Mouse (Mus musculus) kidney, postnatal 0 days (tissue): ENCODE measurements at regions not wholly inside any gene's neighbourhood (a gene's known extent, or its start where the extent isn't known, plus 50 kb on each side); places are given as distances from the start of the nearest gene placed in this dataset.
A peak's percentile ranks its signal among the peaks of the same experiment; 100 is the strongest.

ENCODE experiments used
- ATAC-seq: fragments of 200-750 bp; cut with Nextera tagmentation; replicated peaks from 2 replicates; pipeline ENCODE4 v1.8.0; 2017; ENCODE audit warnings: low read depth, moderate number of reproducible peaks, moderate TSS enrichment, moderate library complexity; ENCODE audit not compliant: low FRiP score
- DNase-seq: peaks from one replicate; pipeline ENCODE4 v3.0.0-alpha.2; 2016; ENCODE audit warnings: low spot score
- H3K27ac ChIP-seq: fragments of 300-500 bp; sonication (generic); 2 replicates; pipeline ENCODE4 v1.5.1; 2014; ENCODE audit warnings: mild to moderate bottlenecking
- H3K27me3 ChIP-seq: fragments of 300-500 bp; sonication (generic); 2 replicates; pipeline ENCODE4 v1.6.1; 2014; ENCODE audit warnings: low read length, mixed read lengths; ENCODE audit not compliant: insufficient read depth
- H3K36me3 ChIP-seq: fragments of 300-500 bp; sonication (generic); 2 replicates; pipeline ENCODE4 v1.6.1; 2014; ENCODE audit warnings: low read length, mixed read lengths; ENCODE audit not compliant: insufficient read depth
- H3K4me1 ChIP-seq: fragments of 300-500 bp; sonication (generic); replicated peaks from 2 replicates; pipeline ENCODE4 v1.6.1; 2014; ENCODE audit warnings: antibody characterized with exemption, low read length, mixed read lengths; ENCODE audit not compliant: insufficient read depth
- H3K4me2 ChIP-seq: fragments of 300-500 bp; sonication (generic); 2 replicates; pipeline ENCODE4 v1.6.1; 2014; ENCODE audit warnings: mild to moderate bottlenecking, low read length, moderate library complexity, mixed read lengths
- H3K4me3 ChIP-seq: fragments of 300-500 bp; sonication (generic); replicated peaks from 2 replicates; pipeline ENCODE4 v1.5.1; 2014; ENCODE audit warnings: low read depth, low read length
- H3K9ac ChIP-seq: fragments of 300-500 bp; sonication (generic); 2 replicates; pipeline ENCODE4 v1.6.1; 2014; ENCODE audit warnings: low read depth, low read length
- H3K9me3 ChIP-seq: fragments of 300-500 bp; sonication (generic); replicated peaks from 2 replicates; pipeline ENCODE4 v1.6.1; 2016; ENCODE audit warnings: low read length, inconsistent platforms, mixed read lengths
- CTCF ChIP-seq: IDR thresholded peaks from 2 replicates; pipeline ENCODE4 v1.5.1; 2016; ENCODE audit warnings: antibody characterized with exemption, low read depth, mild to moderate bottlenecking, moderate library complexity
- WGBS: fragments of 180-500 bp; shearing (Covaris S2); extraction: QIAGEN DNeasy Blood & Tissue Kit; methylation state at CpG from one replicate; pipeline ENCODE4 v1.1.7; 2014; 5-methylcytosine and 5-hydroxymethylcytosine counted together

GRCm38 (mm10) chr13:107461048-107461912 is 439.4 kb upstream of the Kif2a start:
- H3K4me1 ChIP-seq: 0 out of 2 replicates have a peak, but pooled peaks cover 7% of the 10 kb centered on the region
- no peak overlapping the region for H3K27ac ChIP-seq
- no peaks in the 10 kb centered on the region for H3K27me3 ChIP-seq
- no peaks in the 10 kb centered on the region for H3K9me3 ChIP-seq
- no peaks in the 10 kb centered on the region for H3K36me3 ChIP-seq
- no peak overlapping the region for H3K4me3 ChIP-seq
- peak; percentile 82 for TF ChIP-seq CTCF
- WGBS: 11% methylated on average over 16 of the region's 16 CpGs
- peak; percentile 94 for DNase-seq
- peak overlapping the region; percentile 38; the same call in 1 of the 2 replicates for H3K4me2 ChIP-seq
- peak; percentile 76 for ATAC-seq
- H3K9ac ChIP-seq: no peak overlapping the region

DNA sequence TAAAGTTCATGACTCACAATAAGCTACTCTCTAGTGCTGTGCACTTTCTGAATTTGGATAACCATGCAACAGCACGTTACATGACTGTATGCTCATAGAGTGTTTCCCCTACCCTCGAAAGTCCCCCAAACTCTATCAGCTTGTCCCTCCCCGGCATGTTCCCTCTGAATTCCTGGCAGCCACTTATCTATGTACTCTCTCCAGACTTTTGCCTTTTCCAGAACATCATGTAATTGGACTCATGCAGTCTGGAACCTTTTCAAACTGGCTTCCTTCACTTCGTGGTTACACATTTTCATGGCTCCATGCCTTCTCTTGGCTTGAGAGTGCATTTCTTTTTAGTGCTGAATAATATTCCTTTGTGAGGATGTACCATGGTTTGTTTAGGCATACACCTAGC is 436.8 kb upstream of the Kif2a start:
- WGBS: 83% methylated on average over 4 of the region's 4 CpGs
- H3K4me3 ChIP-seq: no peak overlapping the region
- H3K27me3 ChIP-seq: no peaks in the 10 kb centered on the region
- DNase-seq (no peak), ATAC-seq (no peak)
- H3K4me2 ChIP-seq: no peak overlapping the region
- H3K9ac ChIP-seq: no peak overlapping the region
- TF ChIP-seq CTCF: no peak
- no peak overlapping the region for H3K27ac ChIP-seq
- no peaks in the 10 kb centered on the region for H3K36me3 ChIP-seq
- H3K4me1 ChIP-seq: 0 out of 2 replicates have a peak, but pooled peaks cover 7% of the 10 kb centered on the region
- no peaks in the 10 kb centered on the region for H3K9me3 ChIP-seq

GRCm38 (mm10) chr13:107457270-107457669 is 435.3 kb upstream of the Kif2a start:
- no peak for DNase-seq
- no peak for TF ChIP-seq CTCF
- Histone ChIP-seq H3K4me3 (no peak overlapping the region), H3K27me3 (no peaks in the 10 kb centered on the region), H3K9me3 (no peaks in the 10 kb centered on the region), H3K9ac (no peak overlapping the region), H3K27ac (no peak overlapping the region), H3K36me3 (no peaks in the 10 kb centered on the region), H3K4me2 (no peak overlapping the region), H3K4me1 (0 out of 2 replicates have a peak, but pooled peaks cover 7% of the 10 kb centered on the region)
- ATAC-seq: no peak
- WGBS: 78% methylated on average over 10 of the region's 10 CpGs

- no peak for DNase-seq
- TF ChIP-seq CTCF: no peak
- Histone ChIP-seq H3K27me3 (no peaks in the 10 kb centered on the region), H3K27ac (no peak overlapping the region), H3K4me1 (0 out of 2 replicates have a peak, but pooled peaks cover 2% of the 10 kb centered on the region), H3K4me2 (no peak overlapping the region), H3K4me3 (no peak overlapping the region), H3K36me3 (no peaks in the 10 kb centered on the region), H3K9ac (no peak overlapping the region), H3K9me3 (peaks cover 4% of the 10 kb centered on the region)
- no peak for ATAC-seq
- 62% methylated on average over 2 of the region's 2 CpGs for WGBS
These were observed 434.5 kb upstream of the Kif2a start for GRCm38 (mm10) chr13:107456394-107456793.

- WGBS: 66% methylated on average over 11 of the region's 11 CpGs
These were observed 427.8 kb upstream of the Kif2a start for GRCm38 (mm10) chr13:107449598-107450179.

GRCm38 (mm10) chr13:107447813-107448212 is 425.9 kb upstream of the Kif2a start:
- Histone ChIP-seq H3K27me3 (no peaks in the 10 kb centered on the region), H3K9ac (no peak overlapping the region), H3K9me3 (peaks cover 4% of the 10 kb centered on the region), H3K4me1 (no peaks in the 10 kb centered on the region), H3K36me3 (no peaks in the 10 kb centered on the region), H3K4me3 (no peak overlapping the region), H3K27ac (no peak overlapping the region), H3K4me2 (no peak overlapping the region)
- WGBS: 76% methylated on average over 2 of the region's 2 CpGs
- no peak for TF ChIP-seq CTCF
- ATAC-seq (no peak), DNase-seq (no peak)

More at GRCm38 (mm10) chr13:107449598-107450179, 427.8 kb upstream of the Kif2a start:
- Histone ChIP-seq H3K4me3 (no peak overlapping the region), H3K4me1 (no peaks in the 10 kb centered on the region), H3K9ac (no peak overlapping the region), H3K9me3 (peaks cover 4% of the 10 kb centered on the region), H3K27me3 (no peaks in the 10 kb centered on the region), H3K4me2 (peak overlapping the region; percentile 19; the same call in 1 of the 2 replicates), H3K27ac (no peak overlapping the region), H3K36me3 (no peaks in the 10 kb centered on the region)
- peak; percentile 9 for DNase-seq
- TF ChIP-seq CTCF: no peak
- 0 out of 2 replicates have a peak, but pooled peaks have one; percentile 25 for ATAC-seq
